Mouse (Mus musculus): ENCODE data around the gene Il19. TPM values are rescaled to one million over a fixed set of nuclear protein-coding genes. Genes with fewer than 3 reads are reported as not detected.

The Il19 gene
- not detected for total RNA-seq (2021)
- long read RNA-seq, experiment 1, result 0 reads
- long read RNA-seq, experiment 2, result 0 reads

- no peak for DNase-seq (ENCODE audit: low spot score in 2 of 2)
Observed at GRCm38 (mm10) chr1:130940065-130940687, at the start of gene Il19. Gene Il19, minus strand, starts transcription at chr1:130940115.

GRCm38 (mm10) chr1:130989331-130989730 lies 49.4 kb upstream of the Il19 start:
- no peak for DNase-seq (ENCODE audit: low spot score in 2 of 2)

- no peak for DNase-seq (ENCODE audit: low spot score in 2 of 2)
Observed at GRCm38 (mm10) chr1:130987418-130987817, 47.5 kb upstream of the Il19 start.

GRCm38 (mm10) chr1:130987001-130987400 lies 47.1 kb upstream of the Il19 start:
- no peak for DNase-seq (ENCODE audit: low spot score in 2 of 2)

- peak; percentile 10 to 13 for DNase-seq (ENCODE audit: low spot score in 2 of 2)
Observed at GRCm38 (mm10) chr1:130984441-130984840, 44.5 kb upstream of the Il19 start.

GRCm38 (mm10) chr1:130979455-130979854 lies 39.5 kb upstream of the Il19 start:
- DNase-seq (ENCODE audit: low spot score in 2 of 2), result peak; percentile 34 to 46

GRCm38 (mm10) chr1:130963891-130964290 lies 24.0 kb upstream of the Il19 start:
- no peak for DNase-seq (ENCODE audit: low spot score in 2 of 2)

- no peak for DNase-seq (ENCODE audit: low spot score in 2 of 2)
Observed at GRCm38 (mm10) chr1:130946920-130947319, 7.0 kb upstream of the Il19 start.

GRCm38 (mm10) chr1:130941801-130942200 lies 1.9 kb upstream of the Il19 start:
- no peak for DNase-seq (ENCODE audit: low spot score in 2 of 2)

GRCm38 (mm10) chr1:130938192-130938591 lies 1.7 kb downstream of the Il19 start:
- no peak for DNase-seq (ENCODE audit: low spot score in 2 of 2)

- no peak for DNase-seq (ENCODE audit: low spot score in 2 of 2)
Observed at GRCm38 (mm10) chr1:130937170-130937569, 2.7 kb downstream of the Il19 start.

GRCm38 (mm10) chr1:130936351-130936750 lies 3.6 kb downstream of the Il19 start:
- no peak for DNase-seq (ENCODE audit: low spot score in 2 of 2)

- no peak for DNase-seq (ENCODE audit: low spot score in 2 of 2)
Observed at GRCm38 (mm10) chr1:130926484-130926883, 13.4 kb downstream of the Il19 start.

GRCm38 (mm10) chr1:130918323-130918980 lies 21.5 kb downstream of the Il19 start:
- DNase-seq (ENCODE audit: low spot score in 2 of 2), result no peak

- DNase-seq (ENCODE audit: low spot score in 2 of 2), result no peak
Observed at GRCm38 (mm10) chr1:130911401-130912010, 28.4 kb downstream of the Il19 start, which contains the start of gene Il20. Gene Il20, minus strand, starts transcription at chr1:130911451.

- DNase-seq (ENCODE audit: low spot score in 2 of 2), result no peak
Observed at GRCm38 (mm10) chr1:130902505-130902904, 37.4 kb downstream of the Il19 start.

- DNase-seq (ENCODE audit: low spot score in 2 of 2), result no peak
Observed at GRCm38 (mm10) chr1:130894468-130894867, 45.4 kb downstream of the Il19 start.

- no peak for DNase-seq (ENCODE audit: low spot score in 2 of 2)
Observed at GRCm38 (mm10) chr1:130893329-130894040, 46.4 kb downstream of the Il19 start.

- no peak for DNase-seq (ENCODE audit: low spot score in 2 of 2)
Observed at GRCm38 (mm10) chr1:130892446-130892845, 47.5 kb downstream of the Il19 start.

- no peak for DNase-seq (ENCODE audit: low spot score in 2 of 2)
Observed at GRCm38 (mm10) chr1:130887354-130887753, 52.6 kb downstream of the Il19 start, which contains the start of gene Il24. Gene Il24, minus strand, starts transcription at chr1:130887454.

GRCm38 (mm10) chr1:130883146-130883545 lies 56.8 kb downstream of the Il19 start:
- DNase-seq (ENCODE audit: low spot score in 2 of 2), result no peak
